Mouse (Mus musculus) liver, embryonic 14 days (tissue): ENCODE measurements around the gene Dennd2a. TPM values are rescaled to one million over a fixed set of nuclear protein-coding genes. Genes with fewer than 3 reads are reported as not detected.

ENCODE experiments used
- polyA plus RNA-seq: library from polyadenylated mRNA; depleted of rRNA; stranded (reverse); fragments of >200 nt; gene quantifications from 2 replicates; pipeline ENCODE4 v1.2.3, GENCODE M21; 2012; rRNA removed

The Dennd2a gene
- 1.7 TPM in 2 replicates for polyA plus RNA-seq

DNA sequence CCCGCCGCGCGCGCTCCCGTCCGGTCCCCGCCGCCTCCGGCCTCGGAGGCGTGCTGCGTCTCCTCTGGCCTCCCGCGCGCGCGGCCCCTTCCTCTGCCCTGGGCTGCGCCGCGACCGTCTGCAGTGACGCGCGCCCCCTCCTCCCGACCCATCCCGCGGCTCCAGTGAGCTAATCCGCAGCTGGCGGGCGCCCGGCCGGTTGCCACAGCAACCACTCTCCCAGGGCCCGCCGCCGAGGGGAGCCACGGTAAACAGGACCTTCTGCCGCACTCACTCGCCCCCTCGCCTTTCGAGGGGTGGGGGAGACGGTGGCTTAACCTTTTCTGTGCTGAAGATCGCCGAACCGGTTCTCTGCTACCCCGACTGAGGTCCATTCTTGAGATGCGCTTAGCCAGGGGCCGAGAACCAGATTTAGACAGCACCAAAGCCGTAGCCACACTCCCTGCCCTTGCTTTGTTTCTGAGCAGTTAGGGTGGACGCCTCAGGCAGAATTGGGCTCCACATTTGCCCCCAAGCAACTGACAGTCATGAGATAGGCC is at the start of gene Dennd2a:
Gene Dennd2a, minus strand, starts transcription at position 145 of the 539 bp plus-strand sequence.

GRCm38 (mm10) chr6:39592401-39593214 is 34.9 kb upstream of the Dennd2a start, which contains the start of gene Ndufb2:
Gene Ndufb2, plus strand, starts transcription at chr6:39592574.

GRCm38 (mm10) chr6:39585517-39585916 is 27.9 kb upstream of the Dennd2a start, which contains the start of gene Gm42420:
Gene Gm42420, plus strand, starts transcription at chr6:39585753.

DNA sequence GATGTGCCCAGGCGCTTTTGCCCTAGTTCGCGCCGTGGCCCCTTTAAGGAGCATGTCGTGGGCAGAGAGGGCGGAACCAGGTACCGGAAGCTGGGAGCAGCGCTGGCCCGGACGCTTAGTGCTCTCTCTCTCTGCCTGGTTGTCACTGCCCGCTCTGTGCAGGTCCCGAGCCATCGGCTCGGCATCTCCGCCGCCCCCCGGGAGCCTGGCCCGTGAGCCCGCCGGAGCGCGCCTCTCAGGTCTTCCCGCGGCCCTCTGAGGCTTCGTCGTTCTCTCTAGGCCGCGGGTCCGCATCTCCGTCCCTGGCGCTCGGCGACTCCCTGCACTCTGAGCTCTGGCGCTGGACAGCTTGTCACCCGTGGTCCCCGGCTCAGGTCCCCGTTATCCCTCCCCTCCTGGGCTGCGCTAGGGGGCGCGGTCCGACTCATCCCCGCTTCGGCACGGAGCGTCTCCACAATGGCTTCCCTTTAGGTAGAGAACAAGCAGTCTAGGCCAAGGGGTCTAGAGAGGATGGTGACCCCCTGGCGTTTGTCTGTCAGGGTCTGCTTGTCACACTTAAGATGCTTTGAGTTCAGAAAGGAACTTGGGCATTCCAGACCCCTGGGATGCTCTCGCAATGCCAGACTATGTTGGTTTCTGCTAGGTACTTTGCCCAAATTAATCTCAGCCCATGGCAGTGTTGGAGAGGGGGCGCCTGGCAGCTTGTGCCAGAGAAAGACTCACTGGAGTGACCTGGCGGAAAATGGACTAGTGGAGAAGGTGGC is 16.3 kb upstream of the Dennd2a start, which contains the start of gene Adck2:
Gene Adck2, plus strand, starts transcription at position 83 of the 764 bp plus-strand sequence.

GRCm38 (mm10) chr6:39419851-39420721 is 137.6 kb downstream of the Dennd2a start, which contains the start of gene Mkrn1:
Gene Mkrn1, minus strand, starts transcription at chr6:39420462.

Other genes starting within 250 kb of the Dennd2a start
- 3.6 and 4.9 TPM in 2 replicates for gene Slc37a3, start 180.2 kb downstream of the Dennd2a start, polyA plus RNA-seq
- 0.07 and 0.20 TPM in 2 replicates for gene Rab19, start 176.7 kb downstream of the Dennd2a start, polyA plus RNA-seq
- gene Mkrn1, start 137.4 kb downstream of the Dennd2a start, polyA plus RNA-seq: 103 and 122 TPM in 2 replicates
- gene Adck2, start 16.0 kb upstream of the Dennd2a start, polyA plus RNA-seq: 2.4 and 2.9 TPM in 2 replicates
- 2.1 TPM in 2 replicates for gene Gm42420, start 27.9 kb upstream of the Dennd2a start, polyA plus RNA-seq
- 94.5 and 110 TPM in 2 replicates for gene Ndufb2, start 34.7 kb upstream of the Dennd2a start, polyA plus RNA-seq
- 3.8 and 4.1 TPM in 2 replicates for gene Braf, start 167.6 kb upstream of the Dennd2a start, polyA plus RNA-seq